Mouse (Mus musculus) neural tube, embryonic 11.5 days (tissue): Measurements from ENCODE around the gene Vps36. TPM values are rescaled to one million over a fixed set of nuclear protein-coding genes. Genes with fewer than 3 reads are reported as not detected.

Experiments used
- ATAC-seq: fragments of 200-750 bp; cut with Nextera tagmentation; 2 replicates; pipeline ENCODE4 v1.8.0; 2017; ENCODE audit warnings: moderate number of reproducible peaks, mild to moderate bottlenecking, moderate TSS enrichment, moderate library complexity; ENCODE audit not compliant: insufficient read depth, low FRiP score, low TSS enrichment
- DNase-seq: peaks from one replicate; pipeline ENCODE4 v3.0.0-alpha.2; 2015; ENCODE audit warnings: low spot score
- H3K27ac ChIP-seq: fragments of 300-500 bp; sonication (generic); 2 replicates; pipeline ENCODE4 v1.5.1; 2014; ENCODE audit warnings: low read depth, mild to moderate bottlenecking, low read length
- H3K27me3 ChIP-seq: fragments of 300-500 bp; sonication (generic); 2 replicates; pipeline ENCODE4 v1.6.1; 2014; ENCODE audit warnings: mild to moderate bottlenecking, low read length, mixed read lengths; ENCODE audit not compliant: control insufficient read depth, insufficient read depth
- H3K36me3 ChIP-seq: fragments of 300-500 bp; sonication (generic); 2 replicates; pipeline ENCODE4 v1.6.1; 2014; ENCODE audit warnings: mild to moderate bottlenecking, low read length, moderate library complexity, mixed read lengths; ENCODE audit not compliant: control insufficient read depth, insufficient read depth
- H3K4me1 ChIP-seq: fragments of 300-500 bp; sonication (generic); 2 replicates; pipeline ENCODE4 v1.6.1; 2014; ENCODE audit warnings: low read length, mixed read lengths; ENCODE audit not compliant: control insufficient read depth, insufficient read depth
- H3K4me2 ChIP-seq: fragments of 300-500 bp; sonication (generic); 2 replicates; pipeline ENCODE4 v1.6.1; 2014; ENCODE audit warnings: low read depth, mild to moderate bottlenecking, moderate library complexity
- H3K4me3 ChIP-seq: fragments of 300-500 bp; sonication (generic); 2 replicates; pipeline ENCODE4 v1.5.1; 2014; ENCODE audit warnings: low read depth, low read length
- H3K9ac ChIP-seq: fragments of 300-500 bp; sonication (generic); 2 replicates; pipeline ENCODE4 v1.6.1; 2014; ENCODE audit warnings: mild to moderate bottlenecking, low read length
- H3K9me3 ChIP-seq: fragments of 300-500 bp; sonication (generic); 2 replicates; pipeline ENCODE4 v1.6.1; 2016; ENCODE audit warnings: low read length; ENCODE audit not compliant: control insufficient read depth
- WGBS: fragments of 180-500 bp; shearing (Covaris S2); extraction: QIAGEN DNeasy Blood & Tissue Kit; methylation state at CpG from one replicate; pipeline ENCODE4 v1.1.7; 2014; 5-methylcytosine and 5-hydroxymethylcytosine counted together
- polyA plus RNA-seq: library from polyadenylated mRNA; unstranded; fragments of >200 nt; fragmentation: Nextera tagmentation; extraction: Ambion mirVana; gene quantifications from 2 replicates; pipeline ENCODE4 v1.2.1, GENCODE M21; 2014

Gene Vps36
- polyA plus RNA-seq, 1 experiment from 2014 or later, result 42.6 TPM

GRCm38 (mm10) chr8:22265194-22265593 is 72.6 kb downstream of the Vps36 start:
- no peaks in the 10 kb centered on the region for H3K4me1 ChIP-seq
- no peak for ATAC-seq
- H3K27ac ChIP-seq, result no peak overlapping the region
- DNase-seq, result no peak
- H3K9ac ChIP-seq, result no peak overlapping the region
- no peaks in the 10 kb centered on the region for H3K9me3 ChIP-seq
- H3K36me3 ChIP-seq, result no peaks in the 10 kb centered on the region
- WGBS, result 97% methylated on average over 1 of the region's 1 CpGs
- H3K4me3 ChIP-seq, result no peak overlapping the region
- H3K4me2 ChIP-seq, result no peak overlapping the region
- H3K27me3 ChIP-seq, result no peaks in the 10 kb centered on the region

GRCm38 (mm10) chr8:22266809-22267208 is 74.2 kb downstream of the Vps36 start:
- Histone ChIP-seq H3K9me3 (no peaks in the 10 kb centered on the region), H3K4me2 (no peak overlapping the region), H3K27ac (no peak overlapping the region), H3K9ac (no peak overlapping the region), H3K4me3 (no peak overlapping the region), H3K4me1 (no peaks in the 10 kb centered on the region), H3K36me3 (no peaks in the 10 kb centered on the region), H3K27me3 (no peaks in the 10 kb centered on the region)
- 90% methylated on average over 3 of the region's 3 CpGs for WGBS
- no peak for ATAC-seq
- no peak for DNase-seq

Other genes starting within 250 kb of the Vps36 start
- not detected in 2 replicates for gene Defb13, start 246.0 kb upstream of the Vps36 start, polyA plus RNA-seq
- not detected in 2 replicates for gene Fam90a1a, start 234.1 kb upstream of the Vps36 start, polyA plus RNA-seq
- gene Ccdc70, start 223.0 kb upstream of the Vps36 start, polyA plus RNA-seq, result not detected in 2 replicates
- 1.5 and 1.6 TPM in 2 replicates for gene Atp7b, start 132.5 kb upstream of the Vps36 start, polyA plus RNA-seq
- gene Alg11, start 132.1 kb upstream of the Vps36 start, polyA plus RNA-seq, result 34.2 and 35.3 TPM in 2 replicates
- 0.15 TPM in 1 of 2 replicates, not detected in the other for gene Nek5, start 67.8 kb upstream of the Vps36 start, polyA plus RNA-seq
- 7.4 and 7.7 TPM in 2 replicates for gene Nek3, start 26.4 kb upstream of the Vps36 start, polyA plus RNA-seq
- 55.0 and 60.6 TPM in 2 replicates for gene Ckap2, start 7.0 kb upstream of the Vps36 start, polyA plus RNA-seq
- gene Thsd1, start 34.5 kb downstream of the Vps36 start, polyA plus RNA-seq, result 10.2 and 12.8 TPM in 2 replicates
- gene Tpte, start 90.6 kb downstream of the Vps36 start, polyA plus RNA-seq, result not detected in 2 replicates
- gene Slc25a15, start 205.8 kb downstream of the Vps36 start, polyA plus RNA-seq, result 15.4 and 16.8 TPM in 2 replicates
- 39.4 and 45.0 TPM in 2 replicates for gene Mrps31, start 218.6 kb downstream of the Vps36 start, polyA plus RNA-seq